Mouse (Mus musculus): ENCODE results near the gene Fgfr2. TPM values are rescaled to one million over a fixed set of nuclear protein-coding genes. Genes with fewer than 3 reads are reported as not detected.
"Not testable (repeated sequence)": the region's sequence is repeated elsewhere in the genome, so short reads cannot be mapped to it uniquely, and the experiment has no call there.

The Fgfr2 gene
- total RNA-seq, 2 experiments from 2014 or later: 0.26 to 0.51 TPM

- ATAC-seq (ENCODE audit: poor library complexity, severe bottlenecking): no peak
Measured at GRCm38 (mm10) chr7:130676885-130677540, 2446.1 kb downstream of the Fgfr2 start.

GRCm38 (mm10) chr7:130674526-130674925, 2448.6 kb downstream of the Fgfr2 start:
- ATAC-seq (ENCODE audit: poor library complexity, severe bottlenecking): no peak

GRCm38 (mm10) chr7:130673169-130674033, 2449.7 kb downstream of the Fgfr2 start:
- peak; percentile 67 for ATAC-seq (ENCODE audit: poor library complexity, severe bottlenecking)

GRCm38 (mm10) chr7:130671301-130671700, 2451.8 kb downstream of the Fgfr2 start:
- ATAC-seq (ENCODE audit: poor library complexity, severe bottlenecking): no peak

- no peak for ATAC-seq (ENCODE audit: poor library complexity, severe bottlenecking)
Measured at GRCm38 (mm10) chr7:130670358-130670757, 2452.8 kb downstream of the Fgfr2 start.

- no peak for ATAC-seq (ENCODE audit: poor library complexity, severe bottlenecking)
Measured at GRCm38 (mm10) chr7:130669370-130669881, 2453.7 kb downstream of the Fgfr2 start.

- no peak for ATAC-seq (ENCODE audit: poor library complexity, severe bottlenecking)
Measured at GRCm38 (mm10) chr7:130668729-130669281, 2454.3 kb downstream of the Fgfr2 start.

GRCm38 (mm10) chr7:130668013-130668412, 2455.1 kb downstream of the Fgfr2 start:
- not testable (repeated sequence) for ATAC-seq (ENCODE audit: poor library complexity, severe bottlenecking)

GRCm38 (mm10) chr7:130665358-130665757, 2457.8 kb downstream of the Fgfr2 start:
- no peak for ATAC-seq (ENCODE audit: poor library complexity, severe bottlenecking)

- ATAC-seq (ENCODE audit: poor library complexity, severe bottlenecking): no peak
Measured at GRCm38 (mm10) chr7:130664629-130665028, 2458.5 kb downstream of the Fgfr2 start.

GRCm38 (mm10) chr7:130664037-130664436, 2459.1 kb downstream of the Fgfr2 start:
- no peak for ATAC-seq (ENCODE audit: poor library complexity, severe bottlenecking)

- ATAC-seq (ENCODE audit: poor library complexity, severe bottlenecking): no peak
Measured at GRCm38 (mm10) chr7:130662869-130663268, 2460.3 kb downstream of the Fgfr2 start.

- ATAC-seq (ENCODE audit: poor library complexity, severe bottlenecking): no peak
Measured at GRCm38 (mm10) chr7:130662250-130662649, 2460.9 kb downstream of the Fgfr2 start.

- ATAC-seq (ENCODE audit: poor library complexity, severe bottlenecking): no peak
Measured at GRCm38 (mm10) chr7:130659129-130659528, 2464.0 kb downstream of the Fgfr2 start.

- peak; percentile 74 for ATAC-seq (ENCODE audit: poor library complexity, severe bottlenecking)
Measured at GRCm38 (mm10) chr7:130657751-130658150, 2465.4 kb downstream of the Fgfr2 start.

GRCm38 (mm10) chr7:130656965-130657364, 2466.2 kb downstream of the Fgfr2 start:
- no peak for ATAC-seq (ENCODE audit: poor library complexity, severe bottlenecking)

GRCm38 (mm10) chr7:130654562-130654961, 2468.6 kb downstream of the Fgfr2 start:
- no peak for ATAC-seq (ENCODE audit: poor library complexity, severe bottlenecking)

- ATAC-seq (ENCODE audit: poor library complexity, severe bottlenecking): no peak
Measured at GRCm38 (mm10) chr7:130653036-130653555, 2470.1 kb downstream of the Fgfr2 start.

- no peak for ATAC-seq (ENCODE audit: poor library complexity, severe bottlenecking)
Measured at GRCm38 (mm10) chr7:130650621-130651020, 2472.5 kb downstream of the Fgfr2 start.

- ATAC-seq (ENCODE audit: poor library complexity, severe bottlenecking): no peak
Measured at GRCm38 (mm10) chr7:130649257-130649656, 2473.9 kb downstream of the Fgfr2 start.

- ATAC-seq (ENCODE audit: poor library complexity, severe bottlenecking): no peak
Measured at GRCm38 (mm10) chr7:130648061-130648460, 2475.1 kb downstream of the Fgfr2 start.
